Mouse (Mus musculus) ES-Bruce4 (cell line): ENCODE data around the gene Fgfr2. TPM values are rescaled to one million over a fixed set of nuclear protein-coding genes. Genes with fewer than 3 reads are reported as not detected.

Source experiments
- H3K27ac ChIP-seq: 2 replicates; pipeline ENCODE4 v1.5.1; 2012; ENCODE audit warnings: low read length, inconsistent platforms; ENCODE audit not compliant: insufficient read depth
- H3K27me3 ChIP-seq: 2 replicates; pipeline ENCODE4 v1.6.1; 2012; ENCODE audit warnings: mild to moderate bottlenecking, low read length, inconsistent platforms; ENCODE audit not compliant: control insufficient read depth, poor library complexity, insufficient read depth, severe bottlenecking
- H3K36me3 ChIP-seq: 2 replicates; pipeline ENCODE4 v1.6.1; 2012; ENCODE audit warnings: inconsistent platforms, mild to moderate bottlenecking, low read length, moderate library complexity; ENCODE audit not compliant: control insufficient read depth, poor library complexity, insufficient read depth, severe bottlenecking
- H3K4me1 ChIP-seq: one replicate; pipeline ENCODE4 v1.8.1; 2011; ENCODE audit warnings: low read length; ENCODE audit not compliant: control insufficient read depth, insufficient read depth
- H3K4me3 ChIP-seq: 2 replicates; pipeline ENCODE4 v1.5.1; 2011; ENCODE audit warnings: low read depth, mild to moderate bottlenecking, low read length
- H3K9ac ChIP-seq: 2 replicates; pipeline ENCODE4 v1.6.1; 2012; ENCODE audit warnings: low read depth, mild to moderate bottlenecking, inconsistent platforms; ENCODE audit not compliant: poor library complexity, severe bottlenecking
- H3K9me3 ChIP-seq: replicated peaks from 2 replicates; pipeline ENCODE4 v1.6.1; 2012; ENCODE audit warnings: mild to moderate bottlenecking, low read length, inconsistent platforms; ENCODE audit not compliant: control insufficient read depth, poor library complexity, insufficient read depth, severe bottlenecking
- CTCF ChIP-seq: IDR thresholded peaks from one replicate; pipeline ENCODE4 v1.8.1; 2011; ENCODE audit warnings: low read depth, low read length
- EP300 ChIP-seq: IDR thresholded peaks from 2 replicates; pipeline ENCODE4 v1.6.1; 2011; ENCODE audit warnings: low read depth, low read length; ENCODE audit not compliant: insufficient read depth
- POLR2A ChIP-seq: IDR thresholded peaks from one replicate; pipeline ENCODE4 v1.8.1; 2011; ENCODE audit warnings: low read length; ENCODE audit not compliant: insufficient read depth
- polyA plus RNA-seq: library from polyadenylated mRNA; stranded (reverse); fragments of >200 nt; gene quantifications from 2 replicates; pipeline ENCODE4 v1.2.4, GENCODE M21; 2011; ENCODE audit warnings: low read depth; ENCODE audit not compliant: missing spikeins, insufficient read depth, insufficient read length

Gene Fgfr2
- polyA plus RNA-seq, 1 experiment = 34.8 TPM

DNA sequence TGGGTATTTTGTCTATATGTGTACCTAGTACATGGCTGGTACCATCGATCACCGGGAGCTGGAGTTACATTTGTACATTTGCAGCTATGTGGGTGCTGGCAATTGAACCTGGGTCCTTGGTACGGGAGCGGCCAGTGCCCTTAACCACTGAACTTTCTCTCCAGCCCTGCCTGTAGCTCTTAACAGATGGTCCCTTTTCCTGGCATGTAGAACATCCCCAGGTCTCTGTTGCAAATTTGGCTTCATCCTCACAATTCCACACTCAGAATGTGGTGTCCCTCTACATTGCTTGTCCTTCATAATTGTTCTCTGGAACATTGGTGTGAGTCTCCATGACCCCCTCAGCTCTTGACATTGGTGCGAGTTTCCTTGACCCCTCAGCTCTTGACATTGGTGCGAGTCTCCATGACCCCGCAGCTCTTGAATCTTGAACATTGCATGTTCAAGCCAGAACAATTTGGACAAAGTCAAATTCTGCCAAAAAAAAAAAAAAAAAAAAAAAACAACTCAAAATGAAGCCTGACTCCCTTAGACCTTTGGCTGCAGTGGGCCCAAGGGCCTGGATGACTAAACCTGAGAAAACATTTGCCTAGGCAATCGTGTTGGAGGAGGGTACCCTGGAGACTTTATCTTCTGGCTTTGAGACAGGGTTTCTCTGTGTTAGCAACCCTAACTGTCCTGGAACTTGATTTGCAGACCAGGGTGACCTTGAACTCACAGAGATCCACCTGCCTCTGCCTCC lies 816.3 kb downstream of the Fgfr2 start:
- no peaks in the 10 kb centered on the region for H3K9me3 ChIP-seq
- no peaks in the 10 kb centered on the region for H3K4me1 ChIP-seq
- TF ChIP-seq CTCF (no peak), POLR2A (no peak), EP300 (no peak)
- no peaks in the 10 kb centered on the region for H3K36me3 ChIP-seq
- no peak overlapping the region for H3K9ac ChIP-seq
- no peaks in the 10 kb centered on the region for H3K27me3 ChIP-seq
- H3K4me3 ChIP-seq = no peak overlapping the region
- no peak overlapping the region for H3K27ac ChIP-seq

DNA sequence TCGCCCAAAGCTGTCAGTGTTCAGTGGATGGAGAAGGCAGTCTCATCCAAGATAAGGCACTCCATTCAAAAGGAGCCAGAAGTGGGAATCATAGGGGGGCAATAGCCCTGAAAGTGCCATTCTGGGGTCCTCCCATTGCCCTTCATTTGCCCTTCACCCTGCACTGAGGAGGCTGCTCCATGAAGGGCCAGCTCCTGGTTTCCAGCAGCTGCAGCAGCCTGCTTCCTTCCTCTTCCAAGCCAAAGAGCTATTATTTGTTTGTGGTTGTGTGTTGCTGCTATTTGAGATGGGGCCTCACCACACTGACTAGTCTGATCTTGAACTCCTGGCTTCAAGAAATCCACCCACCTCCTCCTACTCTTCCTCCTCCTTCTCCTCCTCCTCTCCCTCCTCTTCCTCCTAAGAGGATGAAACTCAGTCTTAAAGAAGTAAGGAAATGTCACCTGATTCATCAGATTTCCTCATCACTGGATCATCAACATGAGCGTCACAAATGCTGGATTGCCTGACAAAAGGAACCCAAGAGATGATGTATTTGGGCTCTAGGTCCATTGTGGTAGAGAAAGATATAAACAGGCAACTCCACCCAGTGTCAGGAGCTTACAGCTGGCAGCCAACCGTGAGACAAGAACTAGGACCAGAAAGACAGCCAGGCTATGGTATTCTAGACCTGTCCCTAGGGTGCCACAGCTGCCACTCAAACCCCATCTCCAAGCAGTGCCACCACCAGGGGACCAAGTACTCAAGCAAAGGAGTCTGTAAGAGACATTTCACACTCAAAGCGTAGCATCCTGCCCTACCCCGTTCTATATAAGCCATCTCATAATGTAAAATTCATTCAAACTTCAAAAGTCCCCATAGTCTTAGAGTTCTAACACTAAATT lies 817.4 kb downstream of the Fgfr2 start:
- Histone ChIP-seq H3K4me1 (no peaks in the 10 kb centered on the region), H3K9me3 (no peaks in the 10 kb centered on the region), H3K9ac (no peak overlapping the region), H3K4me3 (no peak overlapping the region), H3K27ac (no peak overlapping the region), H3K27me3 (no peaks in the 10 kb centered on the region), H3K36me3 (no peaks in the 10 kb centered on the region)
- TF ChIP-seq POLR2A = no peak
- no peak for TF ChIP-seq EP300
- TF ChIP-seq CTCF = no peak

DNA sequence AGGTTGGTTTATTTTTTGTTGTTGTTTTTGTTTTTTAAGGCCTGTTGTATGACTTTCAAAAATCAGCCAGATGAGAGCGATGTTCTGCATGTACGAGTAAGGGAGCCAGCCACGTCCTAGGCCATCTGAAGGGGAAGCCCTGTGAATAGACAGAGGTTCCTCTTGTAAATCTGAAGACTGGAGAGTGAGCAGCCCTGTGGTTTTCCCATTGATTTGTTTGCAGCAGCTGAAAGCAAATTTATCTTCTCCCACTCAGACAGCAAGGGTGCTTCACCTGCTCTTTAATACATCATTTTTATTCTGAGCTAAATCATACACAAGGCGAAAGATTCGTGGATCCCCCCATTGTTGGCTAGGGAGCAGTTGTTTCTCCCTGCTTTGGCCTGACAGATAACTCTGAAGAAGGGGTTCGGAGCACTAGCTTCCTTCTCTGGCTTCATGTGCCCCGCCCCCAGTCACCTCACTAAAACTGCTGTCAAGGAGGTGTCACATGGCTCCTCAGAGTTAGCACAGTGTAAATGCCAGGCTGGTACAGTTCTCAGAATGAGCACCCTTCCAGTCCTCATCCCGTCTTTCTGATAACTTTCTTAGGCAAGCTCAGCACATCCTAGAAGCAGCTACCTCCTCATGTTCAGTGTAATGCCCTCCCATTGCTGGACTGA lies 818.6 kb downstream of the Fgfr2 start:
- no peaks in the 10 kb centered on the region for H3K27me3 ChIP-seq
- TF ChIP-seq EP300 (no peak), CTCF (no peak), POLR2A (no peak)
- H3K4me1 ChIP-seq = no peaks in the 10 kb centered on the region
- H3K27ac ChIP-seq = no peak overlapping the region
- no peaks in the 10 kb centered on the region for H3K36me3 ChIP-seq
- no peak overlapping the region for H3K4me3 ChIP-seq
- H3K9me3 ChIP-seq = no peaks in the 10 kb centered on the region
- H3K9ac ChIP-seq = no peak overlapping the region

DNA sequence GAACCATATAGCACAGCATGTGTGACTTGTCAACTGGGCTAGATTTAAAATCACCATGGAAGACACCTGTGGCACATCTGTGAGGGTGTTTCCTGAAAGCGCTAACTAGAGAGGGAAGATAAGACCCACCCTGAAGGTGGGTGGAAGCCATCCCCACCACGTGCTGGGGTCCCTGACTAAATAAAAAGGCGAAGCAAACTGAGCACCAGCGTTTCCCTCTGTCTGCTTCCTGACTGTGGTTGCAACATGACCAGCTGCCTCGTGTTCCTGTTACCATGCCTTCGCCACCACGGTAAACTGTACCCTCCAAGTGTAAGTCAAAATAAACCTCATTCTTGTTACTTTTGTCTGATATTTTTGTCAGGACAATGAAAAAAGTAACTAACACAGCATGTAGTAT lies 819.2 kb downstream of the Fgfr2 start:
- no peaks in the 10 kb centered on the region for H3K27me3 ChIP-seq
- no peaks in the 10 kb centered on the region for H3K36me3 ChIP-seq
- no peaks in the 10 kb centered on the region for H3K9me3 ChIP-seq
- no peak overlapping the region for H3K27ac ChIP-seq
- H3K4me3 ChIP-seq = no peak overlapping the region
- H3K4me1 ChIP-seq = no peaks in the 10 kb centered on the region
- TF ChIP-seq EP300 (no peak), POLR2A (no peak), CTCF (no peak)
- no peak overlapping the region for H3K9ac ChIP-seq

DNA sequence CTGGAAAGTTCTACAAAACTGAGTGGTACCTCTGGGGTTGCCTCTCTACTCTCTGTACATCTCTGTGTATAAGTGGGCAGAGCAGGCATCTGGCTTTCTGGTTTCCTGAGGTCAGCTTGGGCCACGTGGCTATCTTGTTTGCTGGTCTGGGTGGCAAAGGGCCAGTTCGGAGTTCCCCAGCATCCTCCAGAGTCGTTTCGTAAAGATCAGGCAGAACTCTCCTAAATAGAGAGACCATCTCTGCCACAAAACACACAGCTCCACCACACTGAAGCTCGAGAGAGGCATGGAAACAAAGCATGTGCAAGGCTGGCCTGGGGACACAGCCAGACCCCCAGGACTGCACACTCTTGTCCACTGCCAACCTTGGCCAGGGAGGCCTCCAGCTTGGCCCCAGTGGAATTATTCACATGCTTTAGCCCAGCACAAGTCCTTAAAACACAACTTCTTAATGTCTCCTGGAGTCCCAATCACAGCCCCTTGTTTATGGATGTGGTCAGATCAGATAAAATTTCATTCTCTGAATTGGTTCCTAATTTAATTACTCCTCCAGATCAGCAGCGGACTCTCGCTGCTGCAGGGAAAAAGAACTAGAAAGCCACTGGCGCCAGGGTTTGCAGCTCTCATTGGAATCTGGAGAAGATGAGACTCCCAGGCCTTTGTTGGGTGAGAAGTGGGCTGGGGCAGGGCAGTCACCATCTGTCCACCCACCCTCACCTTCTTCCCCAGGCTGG lies 820.5 kb downstream of the Fgfr2 start:
- no peaks in the 10 kb centered on the region for H3K9me3 ChIP-seq
- no peak overlapping the region for H3K9ac ChIP-seq
- H3K4me1 ChIP-seq = no peaks in the 10 kb centered on the region
- no peak for TF ChIP-seq EP300
- TF ChIP-seq CTCF = no peak
- no peak for TF ChIP-seq POLR2A
- no peaks in the 10 kb centered on the region for H3K36me3 ChIP-seq
- H3K27ac ChIP-seq = no peak overlapping the region
- no peak overlapping the region for H3K4me3 ChIP-seq
- H3K27me3 ChIP-seq = no peaks in the 10 kb centered on the region
